Mouse (Mus musculus): ENCODE results near the gene A730015C16Rik.

The A730015C16Rik gene

GRCm38 (mm10) chr4:108830698-108831097 is 17.7 kb downstream of the A730015C16Rik start:
- no peak for DNase-seq (ENCODE audit: low read depth, low spot score)

- DNase-seq (ENCODE audit: low read depth, low spot score) = no peak
Measured at GRCm38 (mm10) chr4:108826643-108827042, 21.8 kb downstream of the A730015C16Rik start.

GRCm38 (mm10) chr4:108826096-108826495 is 22.3 kb downstream of the A730015C16Rik start:
- no peak for DNase-seq (ENCODE audit: low read depth, low spot score)

GRCm38 (mm10) chr4:108825677-108826076 is 22.7 kb downstream of the A730015C16Rik start:
- DNase-seq (ENCODE audit: low read depth, low spot score) = no peak

GRCm38 (mm10) chr4:108811550-108811949 is 36.9 kb downstream of the A730015C16Rik start:
- DNase-seq (ENCODE audit: low read depth, low spot score) = no peak

GRCm38 (mm10) chr4:108811142-108811541 is 37.3 kb downstream of the A730015C16Rik start:
- DNase-seq (ENCODE audit: low read depth, low spot score) = no peak

- DNase-seq (ENCODE audit: low read depth, low spot score) = no peak
Measured at GRCm38 (mm10) chr4:108803535-108803934, 44.9 kb downstream of the A730015C16Rik start.

- no peak for DNase-seq (ENCODE audit: low read depth, low spot score)
Measured at GRCm38 (mm10) chr4:108798083-108798830, 50.2 kb downstream of the A730015C16Rik start.
